Mouse (Mus musculus) limb, embryonic 11.5 days (tissue): ENCODE results near the gene Guk1. TPM values are rescaled to one million over a fixed set of nuclear protein-coding genes. Genes with fewer than 3 reads are reported as not detected.

ENCODE experiments used
- ATAC-seq: fragments of 200-750 bp; cut with Nextera tagmentation; 2 replicates; pipeline ENCODE4 v1.8.0; 2017; ENCODE audit warnings: low read depth; ENCODE audit not compliant: insufficient number of reproducible peaks, low FRiP score, low TSS enrichment
- DNase-seq: peaks from one replicate; pipeline ENCODE4 v3.0.0-alpha.2; 2015; ENCODE audit warnings: low spot score
- H3K27ac ChIP-seq: fragments of 300-500 bp; sonication (generic); replicated peaks from 2 replicates; pipeline ENCODE4 v1.5.1; 2014; ENCODE audit warnings: low read depth, mild to moderate bottlenecking, low read length
- H3K27me3 ChIP-seq: fragments of 300-500 bp; sonication (generic); 2 replicates; pipeline ENCODE4 v1.6.1; 2014; ENCODE audit warnings: mild to moderate bottlenecking, low read length, mixed read lengths; ENCODE audit not compliant: control insufficient read depth, insufficient read depth
- H3K36me3 ChIP-seq: fragments of 300-500 bp; sonication (generic); 2 replicates; pipeline ENCODE4 v1.6.1; 2014; ENCODE audit warnings: mild to moderate bottlenecking, low read length, moderate library complexity, mixed read lengths; ENCODE audit not compliant: control insufficient read depth, insufficient read depth
- H3K4me1 ChIP-seq: fragments of 300-500 bp; sonication (generic); 2 replicates; pipeline ENCODE4 v1.6.1; 2014; ENCODE audit warnings: low read length, mixed read lengths; ENCODE audit not compliant: control insufficient read depth, insufficient read depth
- H3K4me2 ChIP-seq: fragments of 300-500 bp; sonication (generic); 2 replicates; pipeline ENCODE4 v1.6.1; 2014; ENCODE audit warnings: low read depth, mild to moderate bottlenecking, moderate library complexity; ENCODE audit not compliant: severe bottlenecking
- H3K4me3 ChIP-seq: fragments of 300-500 bp; sonication (generic); 2 replicates; pipeline ENCODE4 v1.5.1; 2014; ENCODE audit warnings: low read depth, low read length
- H3K9ac ChIP-seq: fragments of 300-500 bp; sonication (generic); 2 replicates; pipeline ENCODE4 v1.6.1; 2014; ENCODE audit warnings: mild to moderate bottlenecking, low read length
- H3K9me3 ChIP-seq: fragments of 300-500 bp; sonication (generic); 2 replicates; pipeline ENCODE4 v1.6.1; 2016; ENCODE audit warnings: low read length; ENCODE audit not compliant: control insufficient read depth
- WGBS: fragments of 180-500 bp; shearing (Covaris S2); extraction: QIAGEN DNeasy Blood & Tissue Kit; methylation state at CpG from one replicate; pipeline ENCODE4 v1.1.7; 2014; 5-methylcytosine and 5-hydroxymethylcytosine counted together
- polyA plus RNA-seq: library from polyadenylated mRNA; unstranded; fragments of >200 nt; fragmentation: Nextera tagmentation; extraction: Ambion mirVana; gene quantifications from 2 replicates; pipeline ENCODE4 v1.2.1, GENCODE M21; 2014

Guk1 gene
- polyA plus RNA-seq, 1 experiment from 2014 or later = 149 TPM

DNA sequence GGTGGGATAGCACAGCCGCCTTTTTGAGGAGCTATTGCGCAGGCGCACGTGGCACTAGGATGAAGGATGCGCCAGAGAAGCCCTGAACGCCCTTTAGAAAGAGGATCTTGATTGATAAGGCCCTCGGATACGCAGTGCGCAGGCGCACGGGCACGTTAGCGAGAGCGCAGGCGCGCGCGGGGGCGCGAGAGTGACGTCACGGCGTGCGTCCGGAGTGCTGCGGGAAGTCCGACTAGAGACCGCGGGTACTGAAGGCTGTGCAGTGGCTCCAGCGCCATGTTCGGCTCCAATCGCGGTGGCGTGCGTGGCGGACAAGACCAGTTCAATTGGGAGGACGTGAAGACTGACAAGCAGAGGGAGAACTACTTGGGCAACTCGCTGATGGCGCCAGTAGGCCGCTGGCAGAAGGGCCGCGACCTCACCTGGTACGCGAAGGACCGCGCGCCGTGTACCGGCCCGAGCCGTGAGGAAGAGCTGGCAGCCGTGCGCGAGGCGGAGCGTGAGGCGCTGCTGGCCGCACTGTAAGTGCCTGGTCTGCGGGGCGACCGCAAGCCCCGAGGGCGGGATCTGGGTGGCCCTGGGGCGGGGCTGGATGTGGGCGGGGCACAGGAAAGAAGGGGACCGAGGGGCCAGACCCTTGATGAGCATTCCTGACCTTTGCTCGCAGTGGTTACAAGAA, 16.3 kb upstream of the Guk1 start, which contains the start of gene 2310033P09Rik:
TSS of gene 2310033P09Rik (plus strand) at position 169 of the 679 bp plus-strand sequence.
- H3K9ac ChIP-seq = peak within 1 kb of the TSS; percentile 87
- DNase-seq (peak; percentile 96), ATAC-seq (peak; percentile 81)
- no peaks in the 10 kb centered on the region for H3K9me3 ChIP-seq
- H3K27me3 ChIP-seq = no peaks in the 10 kb centered on the region
- H3K27ac ChIP-seq = peak within 1 kb of the TSS; percentile 84
- H3K4me1 ChIP-seq = peaks cover 8% of the 10 kb centered on the region; the same call in 1 of the 2 replicates
- H3K36me3 ChIP-seq = peaks cover 20% of the 10 kb centered on the region
- H3K4me3 ChIP-seq = peak within 1 kb of the TSS; percentile 90
- under 1% methylated on average over 67 of the region's 67 CpGs for WGBS
- H3K4me2 ChIP-seq = peak within 1 kb of the TSS; percentile 84

DNA sequence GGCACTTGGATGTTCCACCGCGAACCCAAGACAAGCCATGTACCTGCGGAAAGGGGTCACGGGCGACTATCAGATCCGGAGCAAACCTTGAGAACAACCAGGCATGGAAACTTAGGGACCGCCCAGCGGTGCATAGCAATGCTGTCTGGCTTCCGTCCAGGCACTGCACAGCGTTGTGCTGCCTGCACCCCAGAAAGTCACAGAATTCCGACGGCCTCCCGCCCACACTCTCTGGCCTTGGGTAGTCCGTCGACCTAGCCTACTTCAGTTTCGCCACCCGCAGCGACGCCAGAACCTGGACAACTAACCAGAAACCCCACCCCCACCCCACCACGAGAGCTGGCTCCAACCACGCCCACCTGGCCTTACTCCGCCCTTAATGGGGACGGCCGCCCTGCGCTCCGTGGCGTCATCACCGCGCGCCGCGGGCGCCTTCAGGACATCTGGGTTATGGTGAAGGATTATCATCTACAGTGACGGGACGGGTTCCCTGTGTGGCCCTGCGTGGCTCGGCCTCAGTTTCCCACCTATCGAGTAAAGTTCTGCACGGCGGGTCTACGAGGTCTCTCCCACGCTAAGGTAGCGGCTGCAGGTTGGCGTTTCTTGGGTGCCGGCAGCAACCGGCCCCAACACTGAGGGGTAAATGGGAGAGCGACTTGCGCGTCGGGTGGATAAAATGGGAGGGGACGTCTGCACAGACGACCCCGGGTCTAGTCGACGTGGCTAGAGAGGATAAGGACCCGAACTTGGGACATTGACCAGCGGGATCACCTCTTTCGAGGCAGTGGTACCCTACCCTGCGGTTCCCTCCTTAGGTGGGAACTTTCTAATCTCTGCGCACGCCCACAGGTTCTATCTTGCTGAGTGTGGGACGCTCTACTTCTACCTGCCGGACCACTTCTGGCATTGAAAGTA, 10.3 kb upstream of the Guk1 start, which contains the start of gene Mrpl55:
TSS of gene Mrpl55 (plus strand) at position 406 of the 915 bp plus-strand sequence.
- H3K4me3 ChIP-seq = peak within 1 kb of the TSS; percentile 87
- H3K9me3 ChIP-seq = no peaks in the 10 kb centered on the region

DNA sequence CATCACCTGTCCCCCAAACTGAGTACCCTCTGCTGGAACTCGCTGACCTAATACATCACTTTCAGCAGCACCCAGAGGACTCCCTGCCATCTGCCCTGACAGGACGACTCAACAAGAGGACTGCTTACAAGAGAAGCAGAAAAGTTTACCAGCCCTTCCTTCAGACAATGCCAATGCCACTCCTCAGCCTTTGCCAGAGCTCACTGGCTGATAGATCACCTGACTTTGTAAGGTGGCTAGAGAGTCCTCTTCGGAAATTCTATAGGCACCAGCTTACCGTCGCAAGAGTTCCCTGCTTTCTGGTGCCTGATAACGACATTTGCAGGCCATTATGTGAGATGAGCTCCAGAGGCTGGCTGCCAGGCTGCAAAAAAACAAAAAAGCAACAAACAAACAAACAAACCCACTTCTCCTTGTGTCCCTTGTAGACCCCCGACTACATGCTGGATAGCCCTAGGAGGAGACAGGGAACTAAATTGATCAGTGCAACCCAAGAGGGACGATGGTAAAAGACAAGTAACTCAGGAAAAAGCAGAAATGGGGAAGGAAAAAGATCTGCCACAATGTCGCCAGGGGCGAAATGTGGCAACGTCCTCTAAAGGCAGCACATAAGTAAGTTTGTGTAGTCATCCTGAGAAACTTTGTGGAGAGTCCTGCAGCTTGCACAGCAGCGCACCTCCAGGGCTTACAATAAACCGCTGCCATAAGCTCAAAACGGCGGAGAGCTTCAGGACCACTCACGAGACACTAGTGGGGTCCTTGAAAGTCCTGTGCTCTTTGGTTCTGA, 9.4 kb upstream of the Guk1 start:
- Histone ChIP-seq H3K27me3 (no peaks in the 10 kb centered on the region), H3K9me3 (no peaks in the 10 kb centered on the region), H3K4me2 (peak overlapping the region; percentile 88), H3K4me1 (peaks cover 12% of the 10 kb centered on the region; the same call in 1 of the 2 replicates), H3K9ac (peak overlapping the region; percentile 75), H3K36me3 (peaks cover 9% of the 10 kb centered on the region), H3K27ac (no peak overlapping the region), H3K4me3 (peak overlapping the region; percentile 87)
- DNase-seq (no peak), ATAC-seq (0 out of 2 replicates have a peak, but pooled peaks have one; percentile 11)
- WGBS = 35% methylated on average over 16 of the region's 16 CpGs

More for the DNA sequence above, 10.3 kb upstream of the Guk1 start, which contains the start of gene Mrpl55:
- Histone ChIP-seq H3K27me3 (no peaks in the 10 kb centered on the region), H3K27ac (no peak within 1 kb of the TSS), H3K4me1 (peaks cover 12% of the 10 kb centered on the region; the same call in 1 of the 2 replicates), H3K9ac (peak within 1 kb of the TSS; percentile 75), H3K36me3 (peaks cover 9% of the 10 kb centered on the region), H3K4me2 (peak within 1 kb of the TSS; percentile 88)
- under 1% methylated on average over 63 of the region's 63 CpGs for WGBS
- peak; percentile 91 for ATAC-seq
- peak; percentile 96 for DNase-seq

DNA sequence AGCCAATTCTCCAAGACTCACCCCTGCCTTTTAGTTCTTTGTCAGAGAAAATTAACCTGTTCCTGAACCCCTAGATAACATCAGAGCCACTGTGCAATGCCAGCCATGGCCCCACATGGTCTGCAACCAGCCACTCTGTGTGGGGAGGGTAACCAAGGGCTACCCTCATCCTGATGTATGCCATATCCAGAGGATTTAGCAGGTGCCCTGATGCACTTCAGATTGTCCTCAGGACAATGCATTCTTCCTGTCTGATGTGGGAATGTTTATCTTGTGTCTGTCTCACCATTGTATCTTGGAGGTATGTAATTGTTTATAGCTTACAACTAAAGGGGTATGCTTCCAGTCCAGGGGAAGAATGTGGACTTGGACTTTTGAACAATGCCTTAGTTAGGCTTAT, 4.2 kb upstream of the Guk1 start:
- Histone ChIP-seq H3K4me3 (no peak overlapping the region), H3K9ac (no peak overlapping the region), H3K4me2 (no peak overlapping the region), H3K4me1 (peaks cover 2% of the 10 kb centered on the region; the same call in 1 of the 2 replicates), H3K9me3 (no peaks in the 10 kb centered on the region), H3K36me3 (no peaks in the 10 kb centered on the region), H3K27me3 (no peaks in the 10 kb centered on the region), H3K27ac (no peak overlapping the region)
- DNase-seq = no peak
- no peak for ATAC-seq

DNA sequence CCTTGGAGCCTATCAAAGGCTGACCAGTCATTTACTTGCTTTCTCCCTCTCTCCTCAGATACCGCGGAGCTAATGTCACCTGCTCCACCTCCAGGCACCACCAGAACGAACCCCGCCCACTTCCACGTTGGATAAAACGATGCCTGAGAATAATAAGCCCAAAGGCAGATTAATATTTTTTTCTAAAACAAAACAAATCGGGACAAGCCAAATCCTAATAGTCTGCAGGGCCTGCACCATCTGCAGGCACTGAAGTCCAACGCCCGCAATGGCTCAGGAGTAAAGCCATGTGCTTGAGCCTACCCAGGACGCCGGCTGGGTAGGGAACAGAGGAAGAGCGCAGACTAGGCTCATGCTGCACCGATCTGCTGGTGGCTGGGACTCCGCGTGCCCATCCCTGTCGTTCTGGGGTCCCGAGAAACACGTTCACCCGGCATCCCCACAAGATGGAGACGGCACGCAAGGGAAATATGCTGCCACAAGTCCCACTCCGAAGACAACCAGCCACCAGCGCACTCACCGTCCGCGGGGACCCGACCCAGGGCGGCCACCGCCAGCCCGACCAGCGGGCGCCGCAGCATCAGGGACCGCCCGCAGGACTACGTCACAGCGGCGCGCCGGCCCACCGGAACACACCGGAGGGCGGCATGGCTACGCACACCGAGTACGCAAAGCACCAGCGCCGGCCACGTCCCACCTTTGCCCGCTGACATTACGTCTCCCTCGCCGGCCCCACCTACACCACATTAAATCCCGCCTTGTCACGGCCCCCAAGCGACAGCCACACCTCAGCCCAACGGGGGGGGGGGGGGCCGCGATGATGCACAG, 567 bp downstream of the Guk1 start:
- peak overlapping the region; percentile 58 for H3K4me3 ChIP-seq
- ATAC-seq = peak; percentile 94
- 1% methylated on average over 38 of the region's 59 CpGs for WGBS
- peak; percentile 92 for DNase-seq
- H3K9me3 ChIP-seq = no peaks in the 10 kb centered on the region
- peak overlapping the region; percentile 64 for H3K4me2 ChIP-seq
- peak overlapping the region; percentile 60; the same call in 1 of the 2 replicates for H3K27ac ChIP-seq
- no peaks in the 10 kb centered on the region for H3K27me3 ChIP-seq
- peaks cover 3% of the 10 kb centered on the region; the same call in 1 of the 2 replicates for H3K4me1 ChIP-seq
- H3K9ac ChIP-seq = peak overlapping the region; percentile 58
- H3K36me3 ChIP-seq = no peaks in the 10 kb centered on the region

DNA sequence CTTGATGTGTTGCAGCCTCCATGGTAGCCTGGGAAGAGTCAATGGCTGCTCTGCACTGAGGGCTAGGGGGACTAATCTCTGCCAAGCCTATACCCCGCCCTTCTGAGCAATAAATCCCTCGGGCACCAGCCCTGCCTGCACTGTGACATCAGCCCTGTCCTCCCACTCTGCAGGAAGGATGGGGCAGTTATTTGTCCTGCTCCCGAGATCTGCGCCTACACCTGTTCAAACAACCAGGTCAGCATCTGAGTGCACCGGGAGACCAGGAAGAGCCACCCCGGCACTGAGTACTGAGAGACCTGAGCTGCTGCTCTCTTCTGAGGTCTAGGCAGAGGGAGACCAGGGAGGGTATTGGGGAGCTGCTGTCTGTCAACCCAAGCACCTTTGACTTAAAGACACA, 4.3 kb downstream of the Guk1 start:
- Histone ChIP-seq H3K27me3 (no peaks in the 10 kb centered on the region), H3K9me3 (no peaks in the 10 kb centered on the region), H3K27ac (no peak overlapping the region), H3K4me2 (no peak overlapping the region), H3K36me3 (0 out of 2 replicates have a peak, but pooled peaks cover 7% of the 10 kb centered on the region), H3K4me1 (peaks cover 3% of the 10 kb centered on the region; the same call in 1 of the 2 replicates), H3K9ac (no peak overlapping the region), H3K4me3 (no peak overlapping the region)
- DNase-seq (no peak), ATAC-seq (no peak)
- WGBS = 78% methylated on average over 6 of the region's 6 CpGs

DNA sequence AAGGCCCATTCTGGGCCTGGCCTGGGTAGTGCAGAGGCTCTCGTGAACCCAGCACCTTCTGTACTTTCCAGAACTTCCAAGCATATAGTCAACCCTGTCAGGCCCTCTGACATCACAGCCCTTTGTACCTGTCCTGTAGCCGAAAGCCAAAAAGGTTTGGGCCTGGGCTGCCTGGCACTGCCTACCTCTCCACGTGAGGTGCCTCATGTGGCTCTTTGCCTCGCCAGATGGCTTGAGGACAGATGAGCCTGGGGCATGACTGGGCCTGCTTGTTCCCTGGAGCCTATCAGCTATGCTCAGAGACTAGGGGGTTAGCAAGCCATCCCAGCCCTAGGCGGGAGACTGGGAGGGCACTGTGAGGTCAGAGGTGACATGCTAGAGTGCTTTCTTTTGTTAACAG, 6.5 kb downstream of the Guk1 start:
- Histone ChIP-seq H3K27me3 (no peaks in the 10 kb centered on the region), H3K9ac (no peak overlapping the region), H3K4me3 (no peak overlapping the region), H3K4me2 (no peak overlapping the region), H3K36me3 (peaks cover 7% of the 10 kb centered on the region; the same call in 1 of the 2 replicates), H3K4me1 (no peaks in the 10 kb centered on the region), H3K9me3 (no peaks in the 10 kb centered on the region), H3K27ac (no peak overlapping the region)
- ATAC-seq (no peak), DNase-seq (no peak)
- 86% methylated on average over 5 of the region's 5 CpGs for WGBS
